Mouse (Mus musculus): Measurements from ENCODE around the gene Uqcrc1.

DNA sequence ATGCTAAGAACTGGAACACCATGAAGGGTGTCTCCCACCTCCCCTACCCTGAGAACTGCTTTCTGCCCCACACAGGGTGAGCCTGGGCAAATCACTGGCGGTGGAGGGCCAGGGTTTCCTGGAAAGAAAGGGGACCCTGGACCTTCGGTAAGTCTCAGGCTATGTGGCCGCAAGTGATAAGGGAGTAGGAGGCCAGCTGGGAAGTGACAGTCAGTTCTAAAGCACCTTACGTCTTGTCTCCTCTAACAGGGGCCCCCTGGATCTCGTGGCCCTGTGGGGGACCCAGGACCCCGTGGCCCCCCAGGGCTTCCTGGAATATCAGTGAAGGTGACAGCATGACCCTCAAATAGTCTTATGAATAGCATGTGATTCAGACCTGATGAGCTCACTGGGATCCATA lies 27.9 kb downstream of the Uqcrc1 start:
- TF ChIP-seq MYOG (IDR thresholded peaks at IDR 0.05; ENCODE audit: control insufficient read depth, extremely low read depth, insufficient read length) (no peak), CTCF (IDR thresholded peaks at IDR 0.05; ENCODE audit: control insufficient read depth, insufficient read depth, insufficient read length) (no peak)
